Mouse (Mus musculus) midbrain, embryonic 14.5 days (tissue): ENCODE data around the gene Cmtm5. TPM values are rescaled to one million over a fixed set of nuclear protein-coding genes. Genes with fewer than 3 reads are reported as not detected.
A peak's percentile ranks its signal among the peaks of the same experiment; 100 is the strongest.

Source experiments
- ATAC-seq: fragments of 200-750 bp; cut with Nextera tagmentation; 2 replicates; pipeline ENCODE4 v1.8.0; 2017; ENCODE audit warnings: moderate number of reproducible peaks, moderate library complexity; ENCODE audit not compliant: low FRiP score, low TSS enrichment
- DNase-seq: peaks from one replicate; pipeline ENCODE4 v3.0.0-alpha.2; 2015
- H3K27ac ChIP-seq: fragments of 300-500 bp; sonication (generic); replicated peaks from 2 replicates; pipeline ENCODE4 v1.5.1; 2014; ENCODE audit warnings: mild to moderate bottlenecking, low read depth, low read length, moderate library complexity
- H3K27me3 ChIP-seq: fragments of 300-500 bp; sonication (generic); 2 replicates; pipeline ENCODE4 v1.6.1; 2014; ENCODE audit warnings: low read length, control low read depth, mixed read lengths; ENCODE audit not compliant: control insufficient read depth, insufficient read depth
- H3K36me3 ChIP-seq: fragments of 300-500 bp; sonication (generic); 2 replicates; pipeline ENCODE4 v1.6.1; 2014; ENCODE audit warnings: low read length, control low read depth; ENCODE audit not compliant: control insufficient read depth, insufficient read depth
- H3K4me1 ChIP-seq: fragments of 300-500 bp; sonication (generic); 2 replicates; pipeline ENCODE4 v1.6.1; 2014; ENCODE audit warnings: mild to moderate bottlenecking, antibody characterized with exemption, low read length, control low read depth; ENCODE audit not compliant: control insufficient read depth, insufficient read depth
- H3K4me2 ChIP-seq: fragments of 300-500 bp; sonication (generic); 2 replicates; pipeline ENCODE4 v1.6.1; 2014; ENCODE audit warnings: mild to moderate bottlenecking, low read length, moderate library complexity
- H3K4me3 ChIP-seq: fragments of 300-500 bp; sonication (generic); replicated peaks from 2 replicates; pipeline ENCODE4 v1.5.1; 2014; ENCODE audit warnings: low read depth, low read length
- H3K9ac ChIP-seq: fragments of 300-500 bp; sonication (generic); replicated peaks from 2 replicates; pipeline ENCODE4 v1.6.1; 2014; ENCODE audit warnings: mild to moderate bottlenecking, low read length, moderate library complexity
- H3K9me3 ChIP-seq: fragments of 300-500 bp; sonication (generic); 2 replicates; pipeline ENCODE4 v1.6.1; 2016; ENCODE audit warnings: low read length, control low read depth, mixed read lengths; ENCODE audit not compliant: control insufficient read depth
- WGBS: fragments of 180-500 bp; shearing (Covaris S2); extraction: QIAGEN DNeasy Blood & Tissue Kit; methylation state at CpG from one replicate; pipeline ENCODE4 v1.1.7; 2014; 5-methylcytosine and 5-hydroxymethylcytosine counted together
- polyA plus RNA-seq: library from polyadenylated mRNA; unstranded; fragments of >200 nt; fragmentation: Nextera tagmentation; extraction: Ambion mirVana; gene quantifications from 2 replicates; pipeline ENCODE4 v1.2.1, GENCODE M21; 2014

Gene Cmtm5
- polyA plus RNA-seq: 4.2 and 4.3 TPM in 2 replicates

DNA sequence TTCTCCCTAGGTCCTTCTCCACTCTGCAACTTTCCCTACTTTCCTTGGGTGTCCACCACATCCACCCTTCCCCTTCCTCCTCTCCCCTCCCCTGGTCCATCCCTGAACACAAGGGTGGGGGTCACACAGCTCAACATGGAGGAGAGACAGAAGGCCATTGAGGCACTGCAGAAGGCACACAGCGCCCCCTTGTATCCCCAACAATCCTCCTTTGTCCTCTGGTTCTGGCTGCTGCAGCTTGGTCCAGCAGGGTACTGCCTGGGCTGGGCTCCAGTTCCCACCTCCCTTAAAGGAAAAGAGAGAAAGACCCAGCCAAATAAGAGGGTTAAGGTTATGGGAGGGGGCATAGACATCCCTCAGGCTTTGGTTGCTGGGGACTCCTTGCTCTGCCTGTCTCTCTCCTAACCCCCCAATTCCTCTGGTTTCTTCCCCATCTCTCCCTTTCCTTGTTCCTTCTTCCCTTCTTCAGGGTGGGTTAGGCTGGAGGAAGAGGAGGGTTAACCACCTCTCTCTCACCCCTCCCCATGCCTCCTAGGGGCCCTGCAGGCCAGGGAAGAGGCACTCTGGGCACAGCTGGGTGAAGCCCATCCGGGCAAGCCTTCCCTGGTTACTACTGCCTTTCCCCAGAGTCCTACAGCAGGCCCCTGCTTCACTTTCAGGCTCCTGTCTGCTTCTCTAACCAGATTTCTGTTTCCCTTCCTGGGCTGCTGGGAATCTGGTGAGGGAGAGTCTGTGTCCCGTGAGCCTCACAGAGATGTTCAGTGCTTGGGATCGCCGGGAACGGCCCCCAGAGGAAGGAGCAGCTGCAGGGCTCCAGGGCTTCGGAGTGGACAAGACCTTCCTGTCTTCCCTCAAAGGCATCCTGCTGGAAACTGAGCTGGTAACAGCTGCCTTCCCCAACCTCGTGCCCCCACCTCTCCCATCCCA lies at the start of gene Cmtm5:
Gene Cmtm5 (plus strand): TSS at position 358 of the 927 bp plus-strand sequence.
- DNase-seq (peak; percentile 48), ATAC-seq (no peak)
- WGBS: 35% methylated on average over 8 of the region's 8 CpGs
- no peak within 1 kb of the TSS for H3K4me3 ChIP-seq
- no peaks in the 10 kb centered on the region for H3K36me3 ChIP-seq
- H3K27ac ChIP-seq: 0 out of 2 replicates have a peak within 1 kb of the TSS, but pooled peaks have one; percentile 27
- H3K9me3 ChIP-seq: no peaks in the 10 kb centered on the region
- peaks cover 11% of the 10 kb centered on the region for H3K4me1 ChIP-seq
- no peak within 1 kb of the TSS for H3K9ac ChIP-seq
- H3K4me2 ChIP-seq: no peak within 1 kb of the TSS
- H3K27me3 ChIP-seq: no peaks in the 10 kb centered on the region

DNA sequence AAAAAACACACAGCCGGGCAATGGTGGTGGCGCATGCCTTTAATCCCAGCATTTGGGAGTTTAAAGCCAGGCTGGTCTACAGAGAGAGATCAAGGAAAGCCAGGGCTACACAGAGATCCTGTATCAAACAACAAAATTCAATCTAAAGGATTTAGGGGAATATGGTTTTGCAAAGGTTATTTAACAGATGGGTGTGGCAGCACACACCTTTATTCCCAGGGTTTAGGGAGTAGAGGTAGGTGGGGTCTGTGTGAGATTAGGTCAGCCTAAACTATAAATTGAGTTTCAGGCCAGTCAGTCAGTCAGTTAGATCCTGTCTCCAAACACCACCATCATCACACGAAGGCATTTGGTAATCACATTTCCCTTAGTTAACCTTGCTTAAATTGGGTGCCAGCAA lies 43.9 kb upstream of the Cmtm5 start, which contains the start of gene Pabpn1:
Gene Pabpn1 (plus strand): TSS at position 301 of the 400 bp plus-strand sequence.
- Histone ChIP-seq H3K4me3 (peak within 1 kb of the TSS; percentile 35), H3K27me3 (no peaks in the 10 kb centered on the region), H3K4me1 (peaks cover 11% of the 10 kb centered on the region), H3K36me3 (peaks cover 18% of the 10 kb centered on the region), H3K27ac (peak within 1 kb of the TSS; percentile 77), H3K9me3 (no peaks in the 10 kb centered on the region), H3K4me2 (peak within 1 kb of the TSS; percentile 40), H3K9ac (no peak within 1 kb of the TSS)
- DNase-seq (no peak), ATAC-seq (no peak)
- 94% methylated on average over 3 of the region's 3 CpGs for WGBS

DNA sequence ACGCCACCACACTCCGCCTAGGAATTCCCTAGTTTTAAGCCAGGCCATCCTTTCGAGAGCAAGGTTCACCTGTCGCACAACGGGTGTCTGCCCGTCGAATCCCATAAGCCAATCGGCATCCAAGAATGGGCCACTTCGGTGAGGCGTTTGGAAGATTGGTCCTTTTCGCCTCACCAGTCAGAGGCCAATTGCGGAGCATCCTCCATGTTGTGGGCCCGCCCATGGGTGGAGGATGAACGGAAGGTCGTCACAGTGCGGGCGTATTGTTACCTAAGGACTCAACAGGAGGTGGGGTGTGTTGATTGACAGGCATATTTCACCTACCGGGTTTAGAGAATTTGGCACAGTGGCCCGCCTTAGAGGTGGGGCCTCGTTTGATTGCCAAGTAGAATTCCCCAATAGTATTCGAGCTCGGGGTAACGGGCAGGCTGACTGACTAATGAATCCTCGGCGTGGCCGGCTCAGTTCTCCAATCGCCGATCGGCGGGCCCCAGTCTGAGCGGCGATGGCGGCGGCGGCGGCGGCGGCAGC lies 42.3 kb upstream of the Cmtm5 start:
- H3K9ac ChIP-seq: peak overlapping the region; percentile 98
- peak overlapping the region; percentile 40 for H3K4me2 ChIP-seq
- DNase-seq (peak; percentile 99), ATAC-seq (peak; percentile 99)
- no peaks in the 10 kb centered on the region for H3K27me3 ChIP-seq
- WGBS: under 1% methylated on average over 38 of the region's 38 CpGs
- H3K36me3 ChIP-seq: peaks cover 31% of the 10 kb centered on the region
- H3K27ac ChIP-seq: peak overlapping the region; percentile 96
- H3K4me1 ChIP-seq: peaks cover 11% of the 10 kb centered on the region
- H3K4me3 ChIP-seq: peak overlapping the region; percentile 97
- H3K9me3 ChIP-seq: no peaks in the 10 kb centered on the region

DNA sequence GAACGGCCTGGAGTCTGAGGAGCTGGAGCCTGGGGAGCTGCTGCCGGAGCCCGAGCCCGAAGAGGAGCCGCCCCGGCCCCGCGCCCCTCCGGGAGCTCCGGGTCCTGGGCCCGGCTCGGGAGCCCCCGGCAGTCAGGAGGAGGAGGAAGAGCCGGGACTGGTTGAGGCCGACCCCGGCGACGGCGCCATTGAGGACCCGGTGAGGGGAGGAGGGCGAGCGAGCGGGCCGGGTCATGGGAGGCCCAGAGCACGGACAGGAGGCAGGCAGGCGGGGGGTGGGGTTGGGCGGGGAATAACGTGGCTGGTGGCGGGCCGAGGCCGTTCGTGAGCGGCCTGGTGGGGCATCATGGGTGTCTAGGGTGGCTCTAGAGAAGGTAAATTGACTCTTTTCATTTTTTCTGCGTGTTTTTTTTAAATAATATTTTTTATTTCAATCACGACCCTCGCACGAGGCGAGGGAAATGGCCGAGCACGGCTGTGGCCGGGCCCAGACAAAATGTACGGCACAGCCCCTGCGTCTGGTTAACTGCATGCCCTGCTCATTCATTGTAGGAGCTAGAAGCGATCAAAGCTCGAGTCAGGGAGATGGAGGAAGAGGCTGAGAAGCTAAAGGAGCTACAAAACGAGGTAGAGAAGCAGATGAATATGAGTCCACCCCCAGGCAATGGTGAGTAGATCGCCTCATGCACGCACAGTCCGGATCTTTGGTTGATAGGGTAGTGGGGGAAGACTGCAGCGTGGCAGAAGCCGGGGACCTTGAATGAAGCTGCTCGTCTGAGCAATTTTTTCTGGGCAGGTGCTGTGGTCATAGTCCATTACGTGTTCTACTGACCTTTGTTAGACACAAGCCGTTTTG lies 41.5 kb upstream of the Cmtm5 start:
- peak overlapping the region; percentile 97 for H3K4me3 ChIP-seq
- peak overlapping the region; percentile 96 for H3K27ac ChIP-seq
- WGBS: under 1% methylated on average over 54 of the region's 54 CpGs
- H3K4me2 ChIP-seq: peak overlapping the region; percentile 55
- H3K4me1 ChIP-seq: peaks cover 11% of the 10 kb centered on the region
- H3K9me3 ChIP-seq: no peaks in the 10 kb centered on the region
- H3K27me3 ChIP-seq: no peaks in the 10 kb centered on the region
- H3K9ac ChIP-seq: peak overlapping the region; percentile 98
- ATAC-seq (peak; percentile 51), DNase-seq (peak; percentile 69)
- H3K36me3 ChIP-seq: peaks cover 39% of the 10 kb centered on the region

DNA sequence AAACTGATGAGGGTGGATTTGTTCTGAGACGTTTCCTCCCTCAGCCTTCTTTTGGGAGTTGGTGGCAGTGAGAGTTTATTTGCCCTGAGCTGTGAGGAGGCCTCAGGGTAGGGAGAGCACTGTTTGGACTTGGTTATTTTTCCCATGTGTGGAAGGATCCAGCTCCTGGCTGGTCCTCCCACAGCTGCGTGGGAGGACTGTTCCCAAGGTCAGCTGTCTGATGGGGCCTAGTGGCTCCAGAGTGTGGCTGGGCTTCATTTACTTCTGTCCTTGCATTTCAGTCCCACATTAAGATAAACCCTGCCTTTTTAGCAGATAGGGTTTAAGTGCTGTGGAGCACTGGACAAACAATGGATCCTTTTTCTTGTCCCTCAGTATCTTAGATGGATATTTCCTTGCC lies 38.6 kb upstream of the Cmtm5 start:
- peaks cover 11% of the 10 kb centered on the region for H3K4me1 ChIP-seq
- ATAC-seq: no peak
- no peak overlapping the region for H3K27ac ChIP-seq
- H3K4me3 ChIP-seq: no peak overlapping the region
- peaks cover 40% of the 10 kb centered on the region for H3K36me3 ChIP-seq
- H3K27me3 ChIP-seq: no peaks in the 10 kb centered on the region
- H3K9me3 ChIP-seq: no peaks in the 10 kb centered on the region
- H3K4me2 ChIP-seq: no peak overlapping the region
- DNase-seq: no peak
- 79% methylated on average over 2 of the region's 2 CpGs for WGBS
- no peak overlapping the region for H3K9ac ChIP-seq

DNA sequence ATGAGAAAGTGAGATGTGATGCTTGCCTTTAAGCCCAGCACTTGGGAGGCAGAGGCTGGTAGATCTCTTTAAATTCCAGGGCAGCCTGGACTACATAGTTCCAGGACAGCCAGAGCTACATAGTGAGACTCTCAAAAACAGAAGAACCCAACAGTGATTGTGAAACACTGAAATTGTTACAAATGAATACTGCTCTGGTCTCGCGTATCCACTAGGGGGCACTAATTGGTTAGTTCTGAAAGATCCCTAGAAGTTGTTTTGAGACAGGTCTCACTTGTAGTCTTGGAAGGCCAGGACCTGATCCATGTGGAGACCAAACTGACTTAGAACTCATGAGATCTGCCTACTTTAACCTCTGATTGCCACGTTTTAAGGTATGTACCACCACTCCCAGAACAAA lies 35.7 kb upstream of the Cmtm5 start:
- Histone ChIP-seq H3K4me1 (peaks cover 7% of the 10 kb centered on the region), H3K4me3 (no peak overlapping the region), H3K9ac (no peak overlapping the region), H3K27ac (0 out of 2 replicates have a peak overlapping the region, but pooled peaks have one; percentile 1), H3K4me2 (no peak overlapping the region), H3K27me3 (no peaks in the 10 kb centered on the region), H3K36me3 (peaks cover 47% of the 10 kb centered on the region), H3K9me3 (no peaks in the 10 kb centered on the region)
- ATAC-seq (peak; percentile 66; the same call in 1 of the 2 replicates), DNase-seq (peak; percentile 94)
- WGBS: 0% methylated on average over 3 of the region's 3 CpGs

DNA sequence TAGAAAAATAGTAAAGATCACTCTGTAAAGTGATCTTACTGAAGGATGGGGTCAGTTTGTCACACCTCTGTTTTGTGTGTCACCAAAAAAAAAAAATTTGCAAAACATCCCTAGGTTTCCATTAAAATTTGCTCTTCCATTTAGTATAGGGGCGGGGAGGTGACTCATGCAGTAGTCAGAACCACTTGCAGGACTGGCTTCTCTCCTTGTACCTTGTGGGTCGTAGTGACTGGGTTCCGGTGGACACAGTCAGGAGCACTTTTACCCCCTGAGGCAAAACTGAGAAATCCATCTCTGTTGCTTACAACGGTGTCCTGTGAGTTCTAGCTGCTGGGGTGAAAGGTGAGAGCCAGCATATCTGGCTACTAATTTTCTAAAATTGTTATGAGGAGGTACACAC lies 32.4 kb upstream of the Cmtm5 start:
- Histone ChIP-seq H3K36me3 (peaks cover 48% of the 10 kb centered on the region), H3K4me1 (no peaks in the 10 kb centered on the region), H3K4me3 (no peak overlapping the region), H3K9me3 (no peaks in the 10 kb centered on the region), H3K4me2 (no peak overlapping the region), H3K27ac (no peak overlapping the region), H3K27me3 (no peaks in the 10 kb centered on the region), H3K9ac (no peak overlapping the region)
- no peak for DNase-seq
- WGBS: 94% methylated on average over 4 of the region's 4 CpGs
- ATAC-seq: no peak

DNA sequence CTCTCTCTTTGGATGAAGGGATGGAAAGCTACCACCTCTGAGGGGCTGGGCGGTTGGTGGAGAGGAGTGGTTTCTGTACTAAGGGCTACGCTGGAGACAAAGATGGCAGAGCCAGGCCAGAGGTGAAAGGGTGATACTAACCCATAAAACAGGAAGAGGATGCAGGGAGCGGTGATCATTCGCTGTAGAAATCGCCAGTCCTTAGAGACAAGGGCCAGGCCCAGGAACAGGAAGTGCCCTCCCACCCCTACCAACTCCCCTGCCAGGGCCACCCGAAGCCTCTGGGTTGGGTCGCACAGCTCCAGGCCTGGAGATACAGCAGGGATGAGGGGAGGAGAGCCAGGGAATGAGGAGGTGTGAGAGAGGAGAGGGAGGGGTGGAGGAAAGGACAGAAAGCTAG lies 27.4 kb upstream of the Cmtm5 start:
- Histone ChIP-seq H3K9me3 (no peaks in the 10 kb centered on the region), H3K27me3 (no peaks in the 10 kb centered on the region), H3K4me2 (no peak overlapping the region), H3K9ac (no peak overlapping the region), H3K27ac (no peak overlapping the region), H3K4me1 (peaks cover 13% of the 10 kb centered on the region; the same call in 1 of the 2 replicates), H3K4me3 (no peak overlapping the region), H3K36me3 (peaks cover 59% of the 10 kb centered on the region)
- ATAC-seq (no peak), DNase-seq (no peak)
- 92% methylated on average over 7 of the region's 7 CpGs for WGBS
